Mouse (Mus musculus) ES-E14 (cell line): ENCODE measurements at regions not wholly inside any gene's neighbourhood (a gene's known extent, or its start where the extent isn't known, plus 50 kb on each side); places are given as distances from the start of the nearest gene placed in this dataset.

Experiments used
- CHD2 ChIP-seq: IDR thresholded peaks from 2 replicates; pipeline ENCODE4 v1.6.1; 2014; ENCODE audit warnings: mild to moderate bottlenecking, low read depth, low read length, inconsistent platforms
- HCFC1 ChIP-seq: IDR thresholded peaks from 2 replicates; pipeline ENCODE4 v1.6.1; 2012; ENCODE audit warnings: low read length, inconsistent platforms, borderline replicate concordance; ENCODE audit not compliant: insufficient read depth
- ZC3H11A ChIP-seq: IDR thresholded peaks from 2 replicates; pipeline ENCODE4 v1.6.1; 2012; ENCODE audit warnings: low read depth, mild to moderate bottlenecking, inconsistent platforms, low read length, borderline replicate concordance
- ZNF384 ChIP-seq: IDR thresholded peaks from 2 replicates; pipeline ENCODE4 v1.6.1; 2012; ENCODE audit warnings: low read depth, low read length, inconsistent platforms

DNA sequence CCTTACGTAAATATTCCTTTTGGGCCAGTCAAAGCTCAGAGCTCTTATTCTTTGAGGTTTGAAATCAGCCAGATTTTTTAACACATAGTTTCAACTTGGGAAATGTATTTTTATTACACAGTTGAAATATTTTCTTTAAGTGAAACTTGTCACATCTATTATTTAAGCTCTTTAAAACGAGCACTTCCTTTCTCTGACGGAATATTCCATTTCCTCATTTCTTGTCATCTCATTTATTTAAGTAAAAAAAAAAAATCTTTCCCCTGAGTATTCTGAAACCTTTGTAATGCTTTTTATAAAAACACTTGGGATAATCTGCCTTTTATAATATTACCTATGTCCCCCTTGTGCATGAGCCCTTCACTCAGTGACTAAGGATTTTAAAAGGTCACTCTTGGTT is 81.8 kb upstream of the Pde3a start:
- no peak for TF ChIP-seq ZC3H11A
- TF ChIP-seq ZNF384 = no peak
- TF ChIP-seq HCFC1 = no peak
- no peak for TF ChIP-seq CHD2
